Mouse (Mus musculus) NIH3T3 (cell line): Measurements from ENCODE around the gene Rasal1.

Experiments
- DNase-seq: peaks from one replicate; pipeline ENCODE4 v3.0.0-alpha.2; 2012; ENCODE audit warnings: low read depth

The Rasal1 gene

GRCm38 (mm10) chr5:120648569-120649373, at the start of gene Rasal1:
Gene Rasal1 (plus strand): TSS chr5:120648812.
- no peak for DNase-seq

GRCm38 (mm10) chr5:120599625-120600024, 49.0 kb upstream of the Rasal1 start:
- no peak for DNase-seq

GRCm38 (mm10) chr5:120600946-120601668, 47.5 kb upstream of the Rasal1 start:
- DNase-seq = peak; percentile 40

- no peak for DNase-seq
Observed at GRCm38 (mm10) chr5:120602210-120602609, 46.4 kb upstream of the Rasal1 start.

- DNase-seq = no peak
Observed at GRCm38 (mm10) chr5:120603515-120603914, 45.1 kb upstream of the Rasal1 start.

GRCm38 (mm10) chr5:120604839-120605238, 43.8 kb upstream of the Rasal1 start:
- peak; percentile 95 for DNase-seq

GRCm38 (mm10) chr5:120605241-120605661, 43.4 kb upstream of the Rasal1 start:
- DNase-seq = no peak

GRCm38 (mm10) chr5:120605688-120606087, 42.9 kb upstream of the Rasal1 start:
- peak; percentile 97 for DNase-seq

- DNase-seq = no peak
Observed at GRCm38 (mm10) chr5:120606590-120607200, 41.9 kb upstream of the Rasal1 start.

GRCm38 (mm10) chr5:120607335-120607734, 41.3 kb upstream of the Rasal1 start:
- no peak for DNase-seq

GRCm38 (mm10) chr5:120609246-120609775, 39.3 kb upstream of the Rasal1 start:
- DNase-seq = no peak

- no peak for DNase-seq
Observed at GRCm38 (mm10) chr5:120610906-120611305, 37.7 kb upstream of the Rasal1 start.

- no peak for DNase-seq
Observed at GRCm38 (mm10) chr5:120611416-120611815, 37.2 kb upstream of the Rasal1 start.

GRCm38 (mm10) chr5:120612442-120612821, 36.2 kb upstream of the Rasal1 start, which contains the start of the genes Rita1 and Ddx54:
Gene Rita1 (minus strand): TSS chr5:120612589.
Gene Ddx54 (plus strand): TSS chr5:120612739.
- DNase-seq = peak; percentile 97

- DNase-seq = peak; percentile 100
Observed at GRCm38 (mm10) chr5:120612822-120613604, 35.6 kb upstream of the Rasal1 start.

- peak; percentile 65 for DNase-seq
Observed at GRCm38 (mm10) chr5:120615903-120616302, 32.7 kb upstream of the Rasal1 start.

- no peak for DNase-seq
Observed at GRCm38 (mm10) chr5:120618778-120619177, 29.8 kb upstream of the Rasal1 start.

GRCm38 (mm10) chr5:120619201-120619600, 29.4 kb upstream of the Rasal1 start:
- peak; percentile 67 for DNase-seq

- DNase-seq = peak; percentile 84
Observed at GRCm38 (mm10) chr5:120620375-120621077, 28.1 kb upstream of the Rasal1 start.

- no peak for DNase-seq
Observed at GRCm38 (mm10) chr5:120621078-120621765, 27.4 kb upstream of the Rasal1 start.
